Mouse (Mus musculus) gastrocnemius, adult 2 months (tissue): ENCODE data around the gene Tmem123. TPM values are rescaled to one million over a fixed set of nuclear protein-coding genes. Genes with fewer than 3 reads are reported as not detected.

Experiments used
- DNase-seq: peaks from one replicate; pipeline ENCODE4 v3.0.0; 2022
- H3K27ac ChIP-seq: fragments of 200-600 bp; 2 replicates; pipeline ENCODE4 v1.8.1; 2022; ENCODE audit warnings: mild to moderate bottlenecking
- H3K4me3 ChIP-seq: fragments of 200-600 bp; 2 replicates; pipeline ENCODE4 v1.8.1; 2022; ENCODE audit warnings: mild to moderate bottlenecking, moderate library complexity
- CTCF ChIP-seq: fragments of 200-600 bp; IDR thresholded peaks from 2 replicates; pipeline ENCODE4 v1.8.1; 2022; ENCODE audit warnings: antibody characterized with exemption, mild to moderate bottlenecking, moderate library complexity
- intact Hi-C: fragments of 180-260 bp; cut with DNase I; formaldehyde crosslinking; loops from one replicate; pipeline ENCODE4 v1.15.1; 2025
- total RNA-seq, 2 experiments: library from RNA; stranded (reverse); gene quantifications; 2 replicates each; pipeline ENCODE4 v1.2.3; 2021

The Tmem123 gene
- total RNA-seq, 2 experiments from 2014 or later = 21.7 to 25.5 TPM

DNA sequence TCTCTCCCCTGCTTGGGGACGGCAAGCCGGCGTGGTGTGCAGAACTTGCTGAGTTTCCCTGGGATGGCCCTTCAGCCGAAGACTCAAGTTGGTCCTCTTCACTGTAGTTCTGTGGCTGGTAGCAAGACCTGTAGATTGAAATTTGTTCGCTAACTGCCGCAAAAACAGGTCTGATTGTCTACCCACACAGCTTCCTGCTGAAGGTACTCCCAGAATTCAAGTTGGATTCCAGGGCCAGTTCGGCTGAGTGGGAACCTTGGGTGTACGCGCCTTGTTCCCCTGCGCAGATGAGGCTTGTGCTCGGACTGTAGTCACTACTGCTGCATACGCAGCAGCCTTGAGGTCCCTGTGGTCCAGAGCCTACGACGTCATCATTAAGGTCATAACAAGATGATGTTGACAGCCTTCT is 626 bp downstream of the Tmem123 start:
- peak; percentile 60 for DNase-seq
- no peak for TF ChIP-seq CTCF
- H3K4me3 ChIP-seq = peak overlapping the region; percentile 97
- intact Hi-C loops = loop anchor here (1.0 kb wide), 1 partner anchor 73 kb away; the partner anchor contains the start of gene Birc2
- peak overlapping the region; percentile 95 for H3K27ac ChIP-seq

DNA sequence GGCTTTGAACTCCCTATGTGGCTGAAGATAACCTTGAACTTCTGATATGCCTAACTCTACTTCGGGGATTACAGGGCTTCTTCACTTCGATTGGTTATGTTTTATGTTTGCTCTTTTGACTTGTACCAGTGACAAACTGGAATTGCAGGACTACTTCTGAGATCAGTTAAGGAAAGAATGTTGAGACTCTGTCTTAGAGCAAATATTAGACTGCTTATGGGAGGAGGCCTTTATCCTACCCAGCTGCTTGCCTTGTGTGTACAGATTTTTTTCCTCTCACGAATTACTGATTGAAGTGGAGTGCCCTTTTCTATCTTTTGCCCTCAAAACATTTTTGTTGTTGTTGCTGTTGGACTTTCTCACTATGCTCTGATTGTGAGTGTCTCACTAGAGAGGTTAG is 1.4 kb downstream of the Tmem123 start:
- TF ChIP-seq CTCF = no peak

DNA sequence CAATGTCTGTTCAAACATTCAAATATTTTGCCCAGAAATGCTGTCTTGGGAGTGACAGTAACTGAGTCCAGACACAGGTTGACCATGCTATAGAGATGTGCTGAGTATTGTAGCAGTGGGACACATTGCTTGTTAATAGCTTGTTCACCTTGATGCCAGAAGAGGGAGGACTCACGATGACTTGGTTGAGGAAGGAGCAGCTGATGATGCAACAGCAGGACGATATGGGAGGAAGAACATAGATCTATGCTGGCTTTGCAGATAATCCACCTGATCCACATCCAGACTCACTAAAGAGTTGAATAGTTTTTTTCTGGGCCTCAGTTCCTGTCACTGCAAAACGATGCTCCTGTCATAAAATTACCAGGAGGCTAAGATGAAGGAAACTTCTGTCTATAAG is 2.7 kb downstream of the Tmem123 start:
- H3K4me3 ChIP-seq = no peak overlapping the region
- intact Hi-C loops = no loop called here
- no peak for DNase-seq
- H3K27ac ChIP-seq = no peak overlapping the region
- TF ChIP-seq CTCF = no peak

More for the DNA sequence above, 1.4 kb downstream of the Tmem123 start:
- intact Hi-C loops = no loop called here
- DNase-seq = no peak
- peak overlapping the region; percentile 95 for H3K27ac ChIP-seq
- peak overlapping the region; percentile 97 for H3K4me3 ChIP-seq

DNA sequence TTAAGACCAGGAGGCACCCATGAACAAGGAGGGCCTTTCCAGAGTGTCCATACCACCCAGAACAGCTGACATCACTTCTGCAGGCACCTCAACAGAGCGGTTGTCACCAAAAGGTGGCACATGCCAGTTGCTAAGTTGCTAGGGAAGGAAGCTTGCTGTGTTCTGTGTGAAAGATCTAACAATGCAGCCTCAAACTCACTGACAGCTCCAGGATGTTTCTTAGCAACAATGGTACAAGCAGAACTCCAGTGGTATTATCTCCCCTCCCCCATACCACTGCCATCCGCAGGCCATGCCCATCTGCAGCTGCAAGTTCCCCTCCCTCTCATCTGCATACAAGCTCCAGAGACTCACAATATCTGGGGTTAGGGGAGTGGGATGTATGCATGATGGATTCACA is 3.7 kb downstream of the Tmem123 start:
- Histone ChIP-seq H3K4me3 (no peak overlapping the region), H3K27ac (peak overlapping the region; percentile 17; the same call in 1 of the 2 replicates)
- TF ChIP-seq CTCF = no peak
- DNase-seq = no peak
- intact Hi-C loops = no loop called here

DNA sequence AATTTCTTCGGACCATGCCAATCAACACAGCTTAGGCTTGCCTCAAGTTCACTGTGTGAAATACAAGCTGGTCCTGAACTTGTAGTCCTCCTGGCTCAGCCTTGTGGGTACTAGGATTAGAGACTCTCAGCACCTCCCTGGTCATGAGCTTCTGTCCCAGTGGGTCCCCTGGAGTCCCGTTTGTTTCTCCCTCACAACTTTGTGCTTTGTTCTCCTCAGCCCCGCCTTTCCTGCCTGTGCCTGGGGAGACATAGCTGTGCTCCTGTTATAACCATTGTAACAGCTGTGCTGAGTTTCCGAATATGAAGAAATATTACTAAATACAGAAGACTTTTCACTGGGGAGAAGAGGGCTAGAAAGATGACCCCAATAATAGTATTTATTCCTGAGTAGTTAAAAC is 5.2 kb downstream of the Tmem123 start:
- TF ChIP-seq CTCF = no peak
- intact Hi-C loops = no loop called here
- Histone ChIP-seq H3K27ac (peak overlapping the region; percentile 61), H3K4me3 (no peak overlapping the region)
- DNase-seq = no peak

DNA sequence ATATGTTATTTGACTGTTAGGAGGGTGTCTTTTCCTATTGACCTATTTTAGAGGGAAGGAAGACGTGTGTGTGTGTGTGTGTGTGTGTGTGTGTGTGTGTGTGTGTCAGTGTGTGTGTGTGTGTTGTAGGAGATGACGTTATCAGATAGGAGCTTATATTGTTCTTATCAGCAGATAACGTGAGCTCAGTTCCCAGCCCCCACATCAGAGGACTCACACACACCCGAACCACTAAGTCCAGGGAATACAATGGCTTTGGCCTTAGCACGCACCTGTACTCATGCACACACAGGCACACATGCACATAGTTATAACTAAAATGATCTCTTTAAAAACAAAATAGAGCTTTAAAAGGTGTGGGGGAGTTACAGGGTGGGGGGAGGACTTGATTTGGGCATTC is 5.7 kb downstream of the Tmem123 start:
- TF ChIP-seq CTCF = no peak
- intact Hi-C loops = no loop called here
- DNase-seq = no peak

DNA sequence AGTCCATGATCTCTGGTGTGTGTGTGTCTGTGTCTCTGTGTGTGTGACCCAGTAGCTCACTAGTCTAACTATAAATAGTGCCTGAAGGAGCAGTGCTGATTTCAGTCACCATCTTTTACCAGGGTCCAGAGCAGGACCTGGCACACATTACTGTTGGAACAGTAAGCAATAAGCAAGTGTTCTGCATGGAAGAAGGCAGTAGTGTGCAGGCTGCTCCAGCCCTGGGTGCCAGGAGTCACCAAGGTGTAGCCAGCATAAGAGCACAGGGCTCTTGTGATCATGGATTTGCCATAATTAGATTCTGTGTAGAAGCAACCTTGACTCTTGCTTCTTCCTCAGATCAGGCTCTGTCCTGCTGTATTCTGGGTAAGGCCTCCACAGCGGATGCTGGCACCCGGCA is 8.5 kb downstream of the Tmem123 start:
- H3K4me3 ChIP-seq = no peak overlapping the region
- TF ChIP-seq CTCF = no peak
- peak; percentile 17 for DNase-seq
- intact Hi-C loops = no loop called here
- H3K27ac ChIP-seq = peak overlapping the region; percentile 56

More for the DNA sequence above, 5.7 kb downstream of the Tmem123 start:
- H3K27ac ChIP-seq = peak overlapping the region; percentile 68
- no peak overlapping the region for H3K4me3 ChIP-seq

DNA sequence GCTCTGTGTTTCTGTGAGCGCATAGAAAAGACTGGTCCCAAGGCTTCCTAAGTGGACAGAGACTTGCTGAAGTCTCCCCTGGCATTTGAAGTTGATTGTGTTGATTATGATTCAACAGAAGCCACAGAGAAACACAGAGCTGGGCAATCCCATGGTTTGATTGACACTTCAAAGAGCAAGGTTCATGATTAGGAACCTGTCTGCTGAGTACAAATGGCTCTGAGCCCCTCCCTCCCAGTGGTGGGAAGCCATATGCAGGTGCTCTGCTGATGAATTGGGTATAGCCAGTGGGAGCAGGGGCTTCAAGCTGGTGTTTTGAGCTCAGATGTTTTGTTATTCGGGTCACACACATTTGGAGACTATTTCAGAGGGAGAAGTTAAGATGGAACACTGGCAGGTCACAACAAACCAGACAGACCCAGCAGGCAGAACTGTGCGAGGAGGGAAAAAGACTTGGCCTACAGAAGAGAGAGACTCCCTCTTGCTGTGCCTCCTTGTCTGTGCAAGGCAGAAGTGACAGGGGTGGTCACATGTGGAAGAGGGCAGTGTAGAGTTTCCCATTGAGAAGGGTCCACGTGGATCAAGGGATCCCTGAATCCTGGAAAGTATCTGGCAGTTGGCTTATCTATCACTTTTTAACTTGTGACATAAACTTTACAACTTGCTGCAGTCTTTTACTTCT is 9.1 kb downstream of the Tmem123 start:
- intact Hi-C loops = no loop called here
- Histone ChIP-seq H3K4me3 (no peak overlapping the region), H3K27ac (peak overlapping the region; percentile 56)
- DNase-seq = no peak
- TF ChIP-seq CTCF = no peak

DNA sequence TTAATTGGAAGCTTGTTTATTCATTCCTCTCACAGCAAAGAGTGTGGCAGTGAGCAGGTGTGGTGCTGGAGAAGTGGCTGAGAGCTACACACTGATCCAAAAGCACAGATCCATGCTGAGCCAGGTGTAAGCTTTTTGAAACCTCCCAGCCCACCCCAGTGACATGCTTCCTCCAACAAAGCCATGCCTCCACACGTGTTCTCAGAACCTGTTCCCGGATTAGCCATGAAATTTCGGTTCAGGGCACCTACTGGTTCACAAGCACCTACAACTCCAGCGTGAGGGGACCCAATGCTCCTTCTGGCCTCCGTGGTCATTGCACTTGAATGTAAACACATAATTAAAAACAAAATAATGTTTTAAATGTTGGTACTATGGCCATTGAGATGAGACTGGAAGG is 9.8 kb downstream of the Tmem123 start:
- intact Hi-C loops = no loop called here

DNA sequence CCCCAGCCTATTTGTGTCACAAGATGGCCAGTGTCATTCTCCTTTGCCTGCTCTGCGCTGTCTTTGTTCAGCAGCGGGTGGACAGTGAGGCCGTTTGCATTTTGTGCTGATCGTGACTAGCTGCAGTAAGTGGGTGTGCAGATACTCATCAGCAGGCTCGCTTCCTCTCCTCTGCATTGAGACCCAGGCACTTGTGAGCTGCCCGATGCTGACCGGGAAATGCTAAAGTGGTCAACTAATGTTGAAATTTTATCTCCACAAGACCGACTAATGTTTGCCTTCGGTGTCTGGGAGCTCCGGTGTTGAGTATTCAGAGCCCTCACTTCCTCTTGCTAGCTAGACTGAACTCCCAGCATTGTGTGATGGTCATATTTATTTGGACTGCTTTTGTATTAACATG is 10.7 kb downstream of the Tmem123 start:
- no peak for TF ChIP-seq CTCF
- intact Hi-C loops = no loop called here
- no peak for DNase-seq
- Histone ChIP-seq H3K4me3 (no peak overlapping the region), H3K27ac (no peak overlapping the region)

More for the DNA sequence above, 9.8 kb downstream of the Tmem123 start:
- Histone ChIP-seq H3K4me3 (no peak overlapping the region), H3K27ac (no peak overlapping the region)
- no peak for TF ChIP-seq CTCF
- DNase-seq = no peak

DNA sequence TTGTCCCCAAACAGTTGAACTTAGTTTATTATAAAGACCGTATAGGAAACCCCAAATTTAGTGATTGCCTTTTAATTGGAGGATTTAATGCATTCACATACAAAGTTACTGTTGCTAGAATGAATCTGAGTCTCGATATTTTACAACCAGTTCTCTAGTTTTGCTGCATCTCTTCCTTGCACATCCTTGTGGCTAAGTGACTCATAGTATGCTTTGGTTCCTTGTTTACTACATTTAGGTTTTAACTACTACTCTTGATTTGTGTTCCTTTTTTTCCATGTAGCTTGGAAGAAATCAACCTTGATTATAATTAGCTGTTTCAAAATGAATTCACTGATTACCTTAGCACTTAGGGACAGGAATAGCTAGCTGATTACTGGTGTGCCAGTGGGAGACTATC is 11.2 kb downstream of the Tmem123 start:
- no peak for TF ChIP-seq CTCF
- no peak for DNase-seq
- Histone ChIP-seq H3K27ac (no peak overlapping the region), H3K4me3 (no peak overlapping the region)
- intact Hi-C loops = no loop called here

DNA sequence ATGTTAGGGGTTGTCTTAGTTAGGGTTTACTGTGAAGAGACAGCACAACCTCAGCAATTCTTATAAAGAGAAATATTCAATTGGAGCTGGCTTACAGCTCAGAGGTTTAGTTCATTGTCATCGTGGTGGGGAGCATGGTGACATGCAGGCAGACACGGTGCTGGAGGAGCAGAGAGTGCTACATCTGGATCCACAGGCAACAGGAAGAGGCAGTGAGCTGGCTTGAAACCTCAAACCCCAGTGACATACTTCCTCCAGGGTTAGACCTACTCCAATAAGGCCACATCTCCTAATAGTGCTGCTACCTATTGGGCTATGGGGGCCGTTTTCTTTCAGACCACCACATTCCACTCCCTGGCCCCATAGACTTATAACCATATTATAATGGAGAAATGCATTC is 12.1 kb downstream of the Tmem123 start:
- no peak overlapping the region for H3K4me3 ChIP-seq
- no peak overlapping the region for H3K27ac ChIP-seq
- no peak for DNase-seq
- no peak for TF ChIP-seq CTCF
- intact Hi-C loops = no loop called here

DNA sequence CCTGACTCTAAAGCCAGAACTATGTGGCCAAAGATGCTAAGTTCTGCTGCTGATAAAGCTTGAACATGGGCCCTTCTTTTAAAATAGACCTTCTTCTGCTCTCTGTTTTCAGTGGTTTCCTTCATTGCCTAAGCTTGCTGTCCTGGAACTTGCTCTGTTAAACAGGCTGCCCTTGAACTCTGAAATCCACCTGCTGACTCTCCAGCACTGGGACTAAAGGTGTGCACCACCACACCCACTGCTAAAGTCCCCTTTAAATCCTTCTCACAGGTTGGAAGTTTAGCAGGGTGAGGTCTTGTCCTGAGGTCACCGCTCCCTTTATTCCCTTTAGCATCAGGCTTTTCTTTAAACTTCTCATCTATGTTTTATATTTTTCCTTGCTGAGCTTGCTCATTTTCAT is 13.1 kb downstream of the Tmem123 start:
- Histone ChIP-seq H3K4me3 (no peak overlapping the region), H3K27ac (no peak overlapping the region)
- TF ChIP-seq CTCF = no peak
- intact Hi-C loops = no loop called here
- DNase-seq = no peak

DNA sequence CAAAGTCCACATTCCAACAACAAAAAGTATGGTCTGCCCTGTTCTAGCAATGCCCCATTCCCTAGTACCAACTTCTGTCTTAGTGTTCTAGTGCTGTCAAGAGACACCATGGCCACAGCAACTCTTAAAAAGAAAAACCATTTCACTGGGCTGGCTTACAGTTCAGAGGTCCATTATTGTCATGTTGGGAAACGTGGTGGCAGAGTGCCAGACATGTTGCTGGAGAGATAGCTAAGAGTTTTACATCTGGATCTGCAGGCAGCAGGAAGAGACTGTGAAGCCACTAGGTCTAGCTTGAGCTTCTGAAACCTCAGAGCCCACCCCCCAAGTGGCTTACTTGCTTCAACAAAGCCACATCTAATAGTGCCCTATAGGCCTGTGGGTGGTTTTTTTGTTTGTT is 13.8 kb downstream of the Tmem123 start:
- Histone ChIP-seq H3K4me3 (no peak overlapping the region), H3K27ac (no peak overlapping the region)
- TF ChIP-seq CTCF = no peak
- no peak for DNase-seq
- intact Hi-C loops = no loop called here
